Mouse (Mus musculus) large intestine, adult 2 months (tissue): ENCODE data around the gene Nckap5. TPM values are rescaled to one million over a fixed set of nuclear protein-coding genes. Genes with fewer than 3 reads are reported as not detected.

Experiments
- DNase-seq: peaks from one replicate; pipeline ENCODE4 v3.0.0-alpha.2; 2012; ENCODE audit warnings: low read depth, low spot score
- WGBS: fragments of 180-500 bp; shearing (Covaris S2); methylation state at CpG from one replicate; pipeline ENCODE4 v1.1.7; 2018; 5-methylcytosine and 5-hydroxymethylcytosine counted together
- polyA plus RNA-seq: library from polyadenylated mRNA; depleted of rRNA; stranded (reverse); fragments of >200 nt; gene quantifications from 2 replicates; pipeline ENCODE4 v1.2.3, GENCODE M21; 2012

Gene Nckap5
- polyA plus RNA-seq, 1 experiment = 4.3 TPM

- no peak for DNase-seq
- 87% methylated on average over 2 of the region's 2 CpGs for WGBS
Observed at GRCm38 (mm10) chr1:126652085-126652484, 178.5 kb downstream of the Nckap5 start.

- DNase-seq = no peak
- 34% methylated on average over 5 of the region's 5 CpGs for WGBS
Observed at GRCm38 (mm10) chr1:126650806-126651205, 179.8 kb downstream of the Nckap5 start.

GRCm38 (mm10) chr1:126642751-126643150 lies 187.8 kb downstream of the Nckap5 start:
- no peak for DNase-seq
- 87% methylated on average over 5 of the region's 5 CpGs for WGBS

- WGBS = 76% methylated on average over 2 of the region's 2 CpGs
- no peak for DNase-seq
Observed at GRCm38 (mm10) chr1:126639463-126639862, 191.1 kb downstream of the Nckap5 start.

GRCm38 (mm10) chr1:126637515-126637914 lies 193.1 kb downstream of the Nckap5 start:
- DNase-seq = no peak

GRCm38 (mm10) chr1:126626206-126626605 lies 204.4 kb downstream of the Nckap5 start:
- 78% methylated on average over 3 of the region's 3 CpGs for WGBS
- no peak for DNase-seq

More at GRCm38 (mm10) chr1:126637515-126637914, 193.1 kb downstream of the Nckap5 start:
- 79% methylated on average over 1 of the region's 1 CpGs for WGBS

GRCm38 (mm10) chr1:126622036-126622435 lies 208.6 kb downstream of the Nckap5 start:
- no peak for DNase-seq
- 43% methylated on average over 4 of the region's 4 CpGs for WGBS

GRCm38 (mm10) chr1:126617464-126618041 lies 213.0 kb downstream of the Nckap5 start:
- DNase-seq = no peak
- WGBS = 53% methylated on average over 9 of the region's 9 CpGs

- 33% methylated on average over 5 of the region's 5 CpGs for WGBS
- DNase-seq = no peak
Observed at GRCm38 (mm10) chr1:126616964-126617363, 213.6 kb downstream of the Nckap5 start.

GRCm38 (mm10) chr1:126612916-126613315 lies 217.7 kb downstream of the Nckap5 start:
- 85% methylated on average over 4 of the region's 4 CpGs for WGBS
- DNase-seq = no peak

GRCm38 (mm10) chr1:126608586-126608985 lies 222.0 kb downstream of the Nckap5 start:
- 85% methylated on average over 4 of the region's 4 CpGs for WGBS

GRCm38 (mm10) chr1:126606189-126607080 lies 224.2 kb downstream of the Nckap5 start:
- DNase-seq = no peak
- WGBS = 92% methylated on average over 14 of the region's 14 CpGs

More at GRCm38 (mm10) chr1:126608586-126608985, 222.0 kb downstream of the Nckap5 start:
- DNase-seq = no peak

GRCm38 (mm10) chr1:126604551-126604950 lies 226.0 kb downstream of the Nckap5 start:
- DNase-seq = no peak
- WGBS = 32% methylated on average over 9 of the region's 9 CpGs

- 56% methylated on average over 7 of the region's 7 CpGs for whole genome bisulfite sequencing
- DNase-seq = no peak
Observed at GRCm38 (mm10) chr1:126603771-126604515, 226.7 kb downstream of the Nckap5 start.

GRCm38 (mm10) chr1:126600596-126600995 lies 230.0 kb downstream of the Nckap5 start:
- 81% methylated on average over 4 of the region's 4 CpGs for WGBS
- DNase-seq = no peak

GRCm38 (mm10) chr1:126597376-126597775 lies 233.2 kb downstream of the Nckap5 start:
- 53% methylated on average over 3 of the region's 3 CpGs for WGBS

GRCm38 (mm10) chr1:126594796-126595195 lies 235.8 kb downstream of the Nckap5 start:
- 80% methylated on average over 3 of the region's 3 CpGs for WGBS
- DNase-seq = no peak

More at GRCm38 (mm10) chr1:126597376-126597775, 233.2 kb downstream of the Nckap5 start:
- DNase-seq = no peak

- WGBS = 19% methylated on average over 7 of the region's 7 CpGs
- DNase-seq = no peak
Observed at GRCm38 (mm10) chr1:126593044-126593805, 237.4 kb downstream of the Nckap5 start.

GRCm38 (mm10) chr1:126590911-126591310 lies 239.7 kb downstream of the Nckap5 start:
- no peak for DNase-seq
- WGBS = 86% methylated on average over 3 of the region's 3 CpGs
